Mouse (Mus musculus): ENCODE results near the gene Cep131.

- TF ChIP-seq POLR2A (IDR thresholded peaks at IDR 0.05; ENCODE audit: insufficient read length, low read depth) (no peak), TCF12 (IDR thresholded peaks at IDR 0.05; ENCODE audit: insufficient read depth, poor library complexity, severe bottlenecking) (no peak)
Measured at GRCm38 (mm10) chr11:120047531-120048251, 38.9 kb downstream of the Cep131 start.
